Mouse (Mus musculus) Patski (cell line): ENCODE measurements around the gene Tsx. TPM values are rescaled to one million over a fixed set of nuclear protein-coding genes. Genes with fewer than 3 reads are reported as not detected.

ENCODE experiments used
- ATAC-seq: fragments of 100-300 bp; one replicate; pipeline ENCODE4 v1.8.0; 2021
- CTCF ChIA-PET: fragments of 350-600 bp; sonication (Branson Sonifier 250); formaldehyde crosslinking; loops from one replicate; lab custom pipeline; 2022; ENCODE audit warnings: inconsistent platforms; lab: Charles Lee
- POLR2A ChIA-PET: fragments of 350-600 bp; sonication (Branson Sonifier 250); formaldehyde crosslinking; loops from one replicate; lab custom pipeline; 2022; ENCODE audit warnings: antibody characterized with exemption, inconsistent platforms; lab: Charles Lee
- DNase-seq: peaks from one replicate; pipeline ENCODE4 v3.0.0-alpha.2; 2011; ENCODE audit warnings: low read depth, low spot score
- H3K27me3 ChIP-seq: fragments of 371-371 bp; one replicate; pipeline ENCODE4 v1.5.1; 2021
- CTCF ChIP-seq: fragments of 100-300 bp; IDR thresholded peaks from one replicate; pipeline ENCODE4 v1.5.1; 2021
- in situ Hi-C: fragments of 300-500 bp; cut with MboI; formaldehyde crosslinking; loops from 3 replicates; pipeline ENCODE4 v1.11.1; 2018; ENCODE audit warnings: low pct_unique_long_range_greater_than_20kb, mixed read lengths
- polyA plus RNA-seq: library from polyadenylated mRNA; unstranded; gene quantifications from one replicate; pipeline ENCODE4 v1.2.3, GENCODE M21; 2021

Gene Tsx
- polyA plus RNA-seq, 1 experiment from 2014 or later, result 0.27 TPM

GRCm38 (mm10) chrX:103472346-103472745 lies 58.1 kb downstream of the Tsx start:
- DNase-seq, result no peak
- in situ Hi-C loops, result no loop called here
- H3K27me3 ChIP-seq, result peaks cover 7% of the 10 kb centered on the region
- ChIA-PET POLR2A (no interaction called here), CTCF (no interaction called here)
- ATAC-seq, result no peak
- no peak for TF ChIP-seq CTCF

Other genes with a start within 250 kb of the Tsx start
- not detected for gene Nap1l2, start 227.8 kb upstream of the Tsx start, polyA plus RNA-seq
- gene Cdx4, start 93.1 kb upstream of the Tsx start, polyA plus RNA-seq, result not detected
- gene Chic1, start 58.0 kb upstream of the Tsx start, polyA plus RNA-seq, result 2.8 TPM
- gene Gm26992, start 7.5 kb downstream of the Tsx start, polyA plus RNA-seq, result not detected
- not detected for gene Zcchc13, start 216.1 kb downstream of the Tsx start, polyA plus RNA-seq